Mouse (Mus musculus) heart, postnatal 25 days (tissue): ENCODE data around the gene Ssx2ip. TPM values are rescaled to one million over a fixed set of nuclear protein-coding genes. Genes with fewer than 3 reads are reported as not detected.
"Not testable (repeated sequence)": the region's sequence is repeated elsewhere in the genome, so short reads cannot be mapped to it uniquely, and the experiment has no call there.

Source experiments
- DNase-seq: peaks from one replicate; pipeline ENCODE4 v3.0.0; 2022; ENCODE audit warnings: low spot score
- intact Hi-C: fragments of 180-260 bp; cut with DNase I; formaldehyde crosslinking; loops from one replicate; pipeline ENCODE4 v1.15.1; 2025
- total RNA-seq, 2 experiments: library from RNA; stranded (reverse); gene quantifications; 2 replicates each; pipeline ENCODE4 v1.2.3; 2021

Gene Ssx2ip
- total RNA-seq, 2 experiments from 2014 or later, result 12.4 to 12.5 TPM

GRCm38 (mm10) chr3:146433063-146433462, 28.6 kb downstream of the Ssx2ip start:
- intact Hi-C loops, DNase-seq: not testable (repeated sequence)

- no peak for DNase-seq
- intact Hi-C loops, result no loop called here
Measured at GRCm38 (mm10) chr3:146433681-146434350, 29.4 kb downstream of the Ssx2ip start.

DNA sequence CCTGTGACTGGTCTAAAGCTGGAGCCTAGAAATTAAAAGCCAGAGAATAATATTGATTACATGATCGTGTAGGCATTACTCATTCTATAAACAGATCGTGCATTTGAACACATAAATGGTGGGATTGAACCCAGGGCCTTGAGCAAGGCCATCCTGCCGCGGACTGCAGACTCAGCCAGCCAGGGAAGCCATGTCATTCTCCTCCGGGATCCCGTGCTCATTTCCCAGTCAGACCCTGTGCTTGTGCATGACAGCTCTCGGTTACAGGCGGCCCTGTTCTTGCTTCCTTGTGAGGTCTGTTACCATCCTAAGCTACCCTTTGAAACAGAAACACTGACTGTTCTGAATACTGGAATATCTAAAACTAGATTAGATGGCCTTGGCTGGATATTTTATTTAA, 30.2 kb downstream of the Ssx2ip start:
- intact Hi-C loops, result no loop called here
- DNase-seq, result no peak

DNA sequence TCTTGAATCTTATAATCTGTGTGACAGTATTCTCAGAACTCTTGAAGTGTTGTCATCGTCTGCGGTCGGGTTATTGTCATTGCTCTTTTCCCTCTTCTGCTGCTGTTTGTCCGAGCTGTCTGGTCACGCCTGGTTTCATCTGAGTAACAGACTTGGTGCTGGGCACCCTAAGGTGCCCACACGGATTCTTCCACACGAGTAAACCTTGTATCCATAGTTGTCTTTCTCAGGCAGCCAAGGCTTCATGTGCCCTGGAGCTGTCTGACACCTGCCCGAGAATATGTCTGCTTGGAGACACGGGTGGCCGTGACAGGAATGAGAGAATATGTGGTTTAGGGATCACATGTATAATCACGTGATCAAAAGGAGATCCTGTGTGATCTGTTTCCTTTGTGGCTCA, 31.1 kb downstream of the Ssx2ip start:
- intact Hi-C loops, result no loop called here

GRCm38 (mm10) chr3:146436114-146436513, 31.7 kb downstream of the Ssx2ip start:
- intact Hi-C loops, result no loop called here
- DNase-seq, result no peak

More for the DNA sequence above, 31.1 kb downstream of the Ssx2ip start:
- no peak for DNase-seq

DNA sequence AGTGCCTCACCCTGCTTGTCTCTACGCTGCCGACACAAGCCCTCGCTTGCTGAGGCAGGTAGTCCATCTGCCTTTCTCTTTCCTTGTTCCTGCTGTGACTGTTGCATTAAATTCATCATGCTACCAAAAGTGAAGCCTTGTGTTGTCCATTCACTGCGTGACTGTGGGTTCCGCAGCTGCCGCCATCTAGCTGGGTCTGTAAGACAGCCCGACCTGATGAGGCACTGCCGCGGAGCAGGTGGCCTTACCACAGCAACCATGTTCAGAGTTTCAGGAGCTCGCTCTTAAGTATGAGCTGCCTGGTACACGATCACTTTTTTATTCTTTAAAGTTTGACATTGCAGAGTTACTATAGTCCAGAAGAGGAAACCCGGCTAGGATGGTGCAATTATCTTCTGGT, 35.6 kb downstream of the Ssx2ip start:
- intact Hi-C loops, result no loop called here
- no peak for DNase-seq

- no peak for DNase-seq
- intact Hi-C loops, result no loop called here
Measured at GRCm38 (mm10) chr3:146440422-146440821, 36.0 kb downstream of the Ssx2ip start.

DNA sequence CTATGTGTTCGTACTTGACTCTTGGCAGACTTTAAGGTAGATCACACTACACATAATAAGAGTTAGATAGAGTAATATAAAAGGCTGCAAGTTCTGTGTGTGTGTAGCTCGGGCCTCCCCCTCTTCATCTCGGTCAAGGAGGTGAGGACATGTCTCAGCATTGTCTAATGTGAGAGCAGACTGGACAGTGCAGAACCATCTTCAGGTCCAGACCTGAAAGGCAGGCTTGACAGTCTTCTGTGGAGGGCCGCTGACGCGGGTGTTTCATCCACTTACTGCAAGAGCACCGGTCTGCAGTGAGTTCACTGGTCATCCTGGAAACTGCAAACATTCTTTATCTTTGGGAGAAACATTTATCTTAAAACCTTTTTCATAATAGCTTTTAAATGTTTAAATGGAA, 38.0 kb downstream of the Ssx2ip start:
- intact Hi-C loops, result no loop called here
- no peak for DNase-seq

DNA sequence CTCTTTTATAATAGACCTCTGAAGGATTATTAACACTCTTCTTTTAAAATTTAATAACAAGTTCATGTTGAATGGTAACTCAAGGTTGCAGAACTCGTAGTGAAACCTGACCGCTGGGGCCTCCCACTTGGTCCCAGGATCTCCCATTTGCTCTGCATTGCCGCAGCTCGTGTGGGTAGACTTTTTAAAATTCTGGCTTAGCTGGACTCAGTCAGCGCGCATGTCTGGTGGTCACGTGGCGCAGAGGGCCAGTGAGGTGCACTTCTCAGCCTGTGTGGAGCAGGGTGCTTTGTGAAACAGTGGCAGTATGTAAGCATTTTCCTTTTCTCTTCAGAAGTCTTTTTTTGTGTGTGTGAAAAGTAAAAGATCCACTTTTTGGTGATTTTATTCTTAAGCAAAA, 38.5 kb downstream of the Ssx2ip start:
- intact Hi-C loops, result no loop called here
- DNase-seq, result no peak

GRCm38 (mm10) chr3:146443380-146443779, 38.9 kb downstream of the Ssx2ip start:
- intact Hi-C loops, result no loop called here
- no peak for DNase-seq

DNA sequence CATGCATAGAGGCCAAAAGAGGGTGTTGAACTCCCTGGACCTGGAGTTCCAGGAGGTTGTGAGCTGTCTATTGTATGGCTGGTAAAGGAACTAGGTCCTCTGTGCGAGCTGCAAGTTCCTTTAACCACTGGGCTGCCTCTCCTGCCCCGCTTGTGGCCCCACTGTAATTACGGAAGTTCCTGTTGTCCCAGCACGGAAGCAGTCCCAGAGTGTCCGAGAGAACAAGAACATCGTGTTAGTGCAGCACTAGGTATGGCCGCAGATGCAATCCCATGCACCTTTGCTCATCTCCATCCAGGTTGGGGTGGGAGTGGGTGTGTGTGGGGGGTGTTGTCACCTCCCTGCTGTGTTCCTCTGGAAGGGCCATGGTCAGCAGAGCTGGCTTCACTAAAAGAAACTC, 40.4 kb downstream of the Ssx2ip start:
- DNase-seq, result no peak
- intact Hi-C loops, result no loop called here

- intact Hi-C loops, result no loop called here
- DNase-seq, result no peak
Measured at GRCm38 (mm10) chr3:146447156-146447555, 42.7 kb downstream of the Ssx2ip start.

DNA sequence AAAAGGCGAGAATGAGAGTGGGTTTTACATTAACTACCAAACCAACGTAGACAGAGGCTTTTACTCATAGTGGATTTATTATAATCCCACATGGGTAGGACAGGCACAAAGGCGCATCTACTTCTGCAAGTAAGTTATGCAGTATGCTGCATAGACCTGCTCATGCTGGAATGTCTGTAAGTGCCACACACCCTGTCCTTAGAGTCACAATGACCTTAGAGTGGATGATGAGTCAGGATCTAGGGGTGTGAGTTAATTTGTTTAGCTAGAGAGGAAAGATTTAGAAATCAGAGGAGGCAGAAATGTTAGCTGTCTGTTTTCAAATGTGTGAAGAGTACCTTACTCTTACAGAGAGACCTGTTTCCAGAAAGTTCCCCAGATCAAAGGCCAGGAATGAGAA, 43.2 kb downstream of the Ssx2ip start:
- intact Hi-C loops, result no loop called here
- no peak for DNase-seq

DNA sequence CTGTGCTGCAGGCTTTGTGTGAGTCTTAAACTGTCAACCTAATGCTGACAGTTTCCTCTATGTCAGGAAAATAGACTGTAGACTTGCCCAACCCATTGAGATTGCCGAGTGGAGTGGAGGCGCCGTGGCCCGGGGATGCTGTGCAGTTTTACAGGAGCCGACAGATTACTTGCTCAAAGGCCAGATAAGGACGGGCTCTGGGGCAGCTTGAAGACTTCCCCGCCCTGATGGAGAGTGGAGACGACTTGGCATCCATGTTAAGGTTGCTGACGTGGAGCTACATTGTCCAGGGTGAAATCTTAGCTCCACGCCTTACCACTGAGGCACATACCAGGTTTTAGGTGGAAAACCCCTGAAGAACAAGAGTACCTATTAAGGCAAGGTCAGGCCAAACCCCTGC, 43.9 kb downstream of the Ssx2ip start:
- intact Hi-C loops, result no loop called here
- no peak for DNase-seq

- no peak for DNase-seq
- intact Hi-C loops, result no loop called here
Measured at GRCm38 (mm10) chr3:146448969-146449368, 44.5 kb downstream of the Ssx2ip start.

DNA sequence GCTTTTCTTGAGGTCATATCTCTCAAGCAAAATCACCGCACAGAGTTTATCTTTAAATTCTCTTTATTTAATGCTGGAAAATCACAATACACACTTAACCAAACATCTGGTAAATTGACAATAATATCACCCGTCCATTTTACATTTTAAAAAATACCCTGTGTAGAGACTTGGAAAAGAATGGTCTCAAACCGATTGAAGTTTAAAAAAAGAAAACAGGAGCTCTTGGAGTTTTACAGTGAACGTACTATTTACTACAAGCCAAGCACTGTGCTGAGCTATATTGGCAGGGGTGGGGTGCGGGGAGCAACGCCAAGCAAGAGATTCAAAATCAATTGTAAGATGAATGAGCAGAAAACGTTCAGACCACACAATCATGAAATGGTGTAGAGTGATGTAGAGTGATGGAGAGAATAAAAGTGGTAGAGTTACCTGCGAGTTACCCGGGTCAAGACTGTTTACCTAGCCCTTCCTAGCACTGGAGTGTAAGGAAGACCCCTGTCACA, 45.4 kb downstream of the Ssx2ip start, which contains the start of gene Ctbs:
Gene Ctbs (plus strand): TSS at position 51 of the 506 bp plus-strand sequence.
- no peak for DNase-seq
- intact Hi-C loops, result loop anchor here (2.0 kb wide), 2 partner anchors 45 to 49 kb away; partner anchors contain the start of genes Gng5, Spata1 and Ssx2ip

GRCm38 (mm10) chr3:146450371-146450841, 46.0 kb downstream of the Ssx2ip start:
- intact Hi-C loops, result loop anchor here (2.0 kb wide), 2 partner anchors 46 to 48 kb away; partner anchors contain the start of genes Gng5, Spata1 and Ssx2ip

GRCm38 (mm10) chr3:146451375-146451774, 46.9 kb downstream of the Ssx2ip start:
- intact Hi-C loops, result loop anchor here (2.0 kb wide), 2 partner anchors 47 kb away; partner anchors contain the start of genes Gng5, Spata1 and Ssx2ip
- DNase-seq, result no peak

More at GRCm38 (mm10) chr3:146450371-146450841, 46.0 kb downstream of the Ssx2ip start:
- peak; percentile 85 for DNase-seq

GRCm38 (mm10) chr3:146462939-146463338, 58.5 kb downstream of the Ssx2ip start:
- intact Hi-C loops, result no loop called here

DNA sequence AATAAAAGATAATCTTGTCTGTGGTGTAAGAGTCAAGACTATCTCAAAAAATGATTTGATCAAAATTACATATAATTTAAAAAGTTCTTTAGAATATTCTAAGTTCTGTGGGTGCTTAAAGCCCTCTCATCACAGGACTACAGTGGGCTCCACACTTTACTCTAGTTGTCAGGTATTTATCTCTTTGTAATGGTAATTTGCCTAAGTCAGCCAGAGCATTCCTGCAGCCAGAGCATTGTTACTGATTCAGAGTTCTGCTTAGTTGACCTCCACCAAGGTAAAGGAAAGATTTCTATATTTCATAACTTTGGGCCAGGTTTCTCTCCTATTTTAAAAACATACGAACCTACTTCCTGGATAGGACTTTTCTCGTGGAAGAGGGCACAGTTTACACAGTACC, 64.8 kb downstream of the Ssx2ip start:
- intact Hi-C loops, result no loop called here
- DNase-seq, result no peak

More at GRCm38 (mm10) chr3:146462939-146463338, 58.5 kb downstream of the Ssx2ip start:
- no peak for DNase-seq

DNA sequence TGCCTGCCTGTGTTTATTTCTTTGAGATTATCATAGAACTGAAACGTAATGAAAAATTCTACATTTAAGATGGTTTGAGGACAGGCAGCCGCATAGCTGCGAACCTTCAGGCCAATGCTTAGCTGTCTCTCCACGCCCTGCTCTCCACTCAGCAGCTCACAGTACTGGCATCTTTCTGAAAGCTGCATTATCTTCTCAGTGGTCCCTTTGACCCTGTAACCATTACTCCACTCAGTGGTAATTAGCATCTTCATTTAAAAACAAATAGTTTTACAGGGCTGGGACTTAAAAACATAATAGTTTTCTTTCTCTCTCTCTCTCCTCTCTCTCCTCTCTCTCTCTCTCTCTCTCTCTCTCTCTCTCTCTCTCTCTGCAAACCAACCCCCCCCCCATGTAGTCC, 68.2 kb downstream of the Ssx2ip start:
- no peak for DNase-seq
- intact Hi-C loops, result no loop called here
